Mouse (Mus musculus): ENCODE results near the gene Lrrc71. TPM values are rescaled to one million over a fixed set of nuclear protein-coding genes. Genes with fewer than 3 reads are reported as not detected.

Gene Lrrc71
- total and polyA plus RNA-seq, 2 experiments from 2014 or later = 1.6 to 2.2 TPM

DNA sequence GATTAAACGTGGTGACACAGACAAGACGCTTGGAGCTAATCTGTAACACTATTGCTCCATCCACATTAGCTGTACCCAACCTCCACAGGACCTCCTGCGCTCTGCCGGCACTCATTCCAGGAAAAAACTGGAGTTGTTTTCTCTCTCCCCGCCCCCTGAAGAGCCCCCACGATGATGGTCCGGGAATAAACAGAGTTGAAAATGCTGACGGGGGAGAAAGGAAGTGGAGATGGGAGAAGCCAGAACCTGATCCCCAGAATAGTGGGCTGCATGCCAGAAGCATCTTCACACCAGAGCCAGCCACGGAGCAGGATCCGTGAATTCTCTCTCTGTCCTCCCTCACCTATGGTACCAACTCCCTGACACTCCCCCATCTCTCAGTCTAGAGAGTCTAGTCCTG is 16.1 kb upstream of the Lrrc71 start:
- no peak overlapping the region for H3K4me3 ChIP-seq (ENCODE audit: low read depth, low read length)
- H3K9ac ChIP-seq = no peak overlapping the region
- no peaks in the 10 kb centered on the region for H3K36me3 ChIP-seq (ENCODE audit: insufficient read depth)
- DNase-seq = no peak
- H3K9me3 ChIP-seq (ENCODE audit: low read length) = no peaks in the 10 kb centered on the region
- H3K4me1 ChIP-seq (ENCODE audit: insufficient read depth) = no peaks in the 10 kb centered on the region
- 42% methylated on average over 10 of the region's 10 CpGs for WGBS
- no peak overlapping the region for H3K27ac ChIP-seq (ENCODE audit: low read depth, low read length)
- 0 out of 2 replicates have a peak overlapping the region, but pooled peaks have one; percentile 3 for H3K4me2 ChIP-seq (ENCODE audit: low read depth)
- no peak for ATAC-seq
- peaks cover 9% of the 10 kb centered on the region; the same call in 1 of the 2 replicates for H3K27me3 ChIP-seq (ENCODE audit: insufficient read depth, low read length)
- TF ChIP-seq CTCF (IDR thresholded peaks at IDR 0.05; ENCODE audit: low read depth) = no peak

DNA sequence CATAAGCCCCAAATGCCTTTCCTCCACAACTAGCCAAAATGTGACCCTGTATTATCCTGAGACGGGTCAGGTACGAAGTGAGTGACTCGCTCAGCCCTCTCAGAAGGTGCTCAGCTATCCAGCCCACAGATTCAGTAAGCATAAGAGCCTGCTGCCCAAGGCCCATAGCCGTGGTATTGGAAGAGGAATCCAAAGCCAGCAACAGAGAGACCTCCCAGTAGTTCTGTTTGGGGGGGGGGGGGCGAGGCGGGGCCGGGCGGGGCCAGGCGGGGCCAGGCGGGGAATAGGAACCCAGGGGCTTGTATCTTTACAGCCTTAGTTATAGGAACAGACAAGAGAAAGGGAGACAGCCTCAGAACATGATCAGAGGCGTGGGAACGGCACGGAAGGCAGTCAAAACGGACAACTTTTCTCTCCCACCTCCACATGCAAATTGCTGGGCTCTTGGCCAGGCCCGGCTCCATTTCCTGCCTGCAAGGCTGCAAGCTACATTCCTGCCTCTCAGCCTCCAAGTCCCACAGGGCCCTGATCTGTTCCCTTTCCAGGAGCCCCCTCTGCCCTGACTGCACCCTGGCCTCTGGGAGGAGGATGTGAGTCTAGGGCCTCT is 15.4 kb upstream of the Lrrc71 start:
- no peaks in the 10 kb centered on the region for H3K4me1 ChIP-seq (ENCODE audit: insufficient read depth)
- 21% methylated on average over 15 of the region's 15 CpGs for WGBS
- DNase-seq (no peak), ATAC-seq (peak; percentile 49; the same call in 1 of the 2 replicates)
- no peak overlapping the region for H3K4me3 ChIP-seq (ENCODE audit: low read depth, low read length)
- no peaks in the 10 kb centered on the region for H3K36me3 ChIP-seq (ENCODE audit: insufficient read depth)
- H3K27ac ChIP-seq (ENCODE audit: low read depth, low read length) = 0 out of 2 replicates have a peak overlapping the region, but pooled peaks have one; percentile 29
- no peaks in the 10 kb centered on the region for H3K9me3 ChIP-seq (ENCODE audit: low read length)
- TF ChIP-seq CTCF (IDR thresholded peaks at IDR 0.05; ENCODE audit: low read depth) = no peak
- H3K27me3 ChIP-seq (ENCODE audit: insufficient read depth, low read length) = 0 out of 2 replicates have a peak, but pooled peaks cover 1% of the 10 kb centered on the region
- no peak overlapping the region for H3K4me2 ChIP-seq (ENCODE audit: low read depth)
- no peak overlapping the region for H3K9ac ChIP-seq

DNA sequence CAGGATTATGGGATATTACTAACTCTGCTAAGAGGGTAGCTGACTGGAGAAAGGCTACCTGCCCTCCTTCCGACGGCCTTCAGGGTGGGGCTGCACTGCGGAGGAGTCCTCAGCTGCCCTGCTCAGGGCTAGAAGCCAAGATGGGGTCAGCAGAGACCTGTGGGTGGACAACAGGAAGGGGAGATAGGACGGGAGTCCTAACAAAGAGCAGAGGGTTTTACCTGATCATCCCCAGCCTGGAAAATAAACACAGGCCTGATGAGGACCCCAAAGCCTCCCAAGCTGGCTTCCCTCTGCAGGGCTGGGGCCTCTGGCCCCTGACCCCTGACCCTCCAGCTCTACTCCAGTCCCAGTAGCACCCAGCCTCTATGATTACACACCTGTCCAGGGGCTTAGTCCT is 14.8 kb upstream of the Lrrc71 start:
- TF ChIP-seq CTCF (IDR thresholded peaks at IDR 0.05; ENCODE audit: low read depth) = no peak
- no peaks in the 10 kb centered on the region for H3K4me1 ChIP-seq (ENCODE audit: insufficient read depth)
- DNase-seq = no peak
- 0 out of 2 replicates have a peak overlapping the region, but pooled peaks have one; percentile 29 for H3K27ac ChIP-seq (ENCODE audit: low read depth, low read length)
- WGBS = 61% methylated on average over 4 of the region's 4 CpGs
- H3K27me3 ChIP-seq (ENCODE audit: insufficient read depth, low read length) = no peaks in the 10 kb centered on the region
- H3K9ac ChIP-seq = no peak overlapping the region
- H3K36me3 ChIP-seq (ENCODE audit: insufficient read depth) = no peaks in the 10 kb centered on the region
- no peak for ATAC-seq
- H3K4me2 ChIP-seq (ENCODE audit: low read depth) = no peak overlapping the region
- no peaks in the 10 kb centered on the region for H3K9me3 ChIP-seq (ENCODE audit: low read length)
- H3K4me3 ChIP-seq (ENCODE audit: low read depth, low read length) = no peak overlapping the region

DNA sequence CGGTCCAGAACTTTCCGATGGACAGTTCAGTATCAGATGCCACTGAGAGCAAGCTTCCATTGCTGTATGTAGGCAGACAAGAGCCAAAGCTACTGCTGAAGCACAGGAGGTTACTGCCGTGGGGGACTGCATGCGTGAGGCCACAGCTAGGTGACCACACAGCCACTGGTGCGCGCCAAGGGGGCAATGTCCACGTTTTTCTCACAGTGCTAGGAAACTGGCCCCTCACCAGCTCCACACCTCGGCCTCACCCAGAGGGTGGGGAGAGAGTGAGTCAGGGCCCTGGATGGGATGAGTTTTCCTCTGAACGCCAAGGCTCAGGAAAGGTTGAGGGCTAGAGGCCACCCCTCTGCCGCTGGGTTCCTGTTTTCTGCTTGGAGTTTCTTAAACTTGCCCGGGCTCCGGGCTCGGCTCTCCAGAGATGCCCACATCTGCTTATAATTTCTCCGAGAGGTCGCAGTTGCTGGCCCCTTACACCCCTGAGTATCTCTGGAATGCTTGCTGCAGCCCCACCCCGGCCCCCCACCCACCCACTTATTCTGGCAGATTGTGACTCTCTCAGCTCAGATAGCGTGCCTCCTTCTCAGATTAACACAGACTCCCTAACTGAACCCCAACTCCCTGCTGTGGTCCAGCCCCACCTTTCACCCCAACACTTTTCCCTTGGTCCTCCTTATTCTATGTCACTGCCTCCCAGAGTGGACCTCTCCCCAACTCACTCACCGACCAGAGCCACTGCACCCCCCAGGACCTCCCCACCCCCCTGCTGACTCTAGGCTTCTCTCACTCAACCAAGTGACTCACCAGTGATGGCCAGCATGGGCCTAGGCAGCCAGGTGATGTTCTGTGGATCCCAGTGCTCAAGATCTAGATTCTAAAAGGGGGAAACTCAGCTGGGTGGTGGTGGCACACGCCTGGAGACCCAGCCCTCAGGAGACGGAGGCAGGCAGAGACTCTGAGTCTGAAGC is 13.3 kb upstream of the Lrrc71 start:
- no peak for TF ChIP-seq CTCF (IDR thresholded peaks at IDR 0.05; ENCODE audit: low read depth)
- Histone ChIP-seq H3K4me3 (ENCODE audit: low read depth, low read length) (no peak overlapping the region), H3K27me3 (ENCODE audit: insufficient read depth, low read length) (no peaks in the 10 kb centered on the region), H3K4me2 (ENCODE audit: low read depth) (no peak overlapping the region), H3K36me3 (ENCODE audit: insufficient read depth) (no peaks in the 10 kb centered on the region), H3K9ac (no peak overlapping the region), H3K27ac (ENCODE audit: low read depth, low read length) (no peak overlapping the region), H3K9me3 (ENCODE audit: low read length) (no peaks in the 10 kb centered on the region), H3K4me1 (ENCODE audit: insufficient read depth) (no peaks in the 10 kb centered on the region)
- DNase-seq = no peak
- WGBS = 78% methylated on average over 20 of the region's 20 CpGs
- ATAC-seq = no peak

DNA sequence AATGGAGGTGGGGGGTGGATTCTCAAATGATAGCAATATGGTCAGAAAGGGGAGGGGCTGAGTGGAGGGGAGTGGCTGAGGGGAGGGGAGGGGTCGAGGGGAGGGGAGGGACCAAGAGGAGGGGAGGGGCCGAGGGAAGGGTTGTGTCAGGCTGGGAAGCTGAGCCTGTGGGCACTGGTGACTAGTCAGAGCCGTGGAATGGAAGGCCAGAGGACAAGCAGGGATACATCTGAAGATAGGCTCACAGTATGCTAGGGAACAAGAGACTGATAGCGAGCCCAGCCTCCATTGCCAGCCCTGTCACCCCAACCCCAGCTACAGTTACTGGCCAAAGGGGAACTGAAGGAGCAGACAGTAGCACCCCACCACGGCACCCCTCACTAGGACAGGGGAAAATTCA is 10.2 kb upstream of the Lrrc71 start:
- H3K4me2 ChIP-seq (ENCODE audit: low read depth) = no peak overlapping the region
- ATAC-seq = no peak
- no peak overlapping the region for H3K9ac ChIP-seq
- H3K9me3 ChIP-seq (ENCODE audit: low read length) = no peaks in the 10 kb centered on the region
- no peaks in the 10 kb centered on the region for H3K36me3 ChIP-seq (ENCODE audit: insufficient read depth)
- DNase-seq = no peak
- no peaks in the 10 kb centered on the region; the same call in 1 of the 2 replicates for H3K27me3 ChIP-seq (ENCODE audit: insufficient read depth, low read length)
- H3K4me3 ChIP-seq (ENCODE audit: low read depth, low read length) = no peak overlapping the region
- no peak for TF ChIP-seq CTCF (IDR thresholded peaks at IDR 0.05; ENCODE audit: low read depth)
- H3K27ac ChIP-seq (ENCODE audit: low read depth, low read length) = no peak overlapping the region
- 0 out of 2 replicates have a peak, but pooled peaks cover 6% of the 10 kb centered on the region for H3K4me1 ChIP-seq (ENCODE audit: insufficient read depth)
- 66% methylated on average over 4 of the region's 5 CpGs for whole genome bisulfite sequencing

DNA sequence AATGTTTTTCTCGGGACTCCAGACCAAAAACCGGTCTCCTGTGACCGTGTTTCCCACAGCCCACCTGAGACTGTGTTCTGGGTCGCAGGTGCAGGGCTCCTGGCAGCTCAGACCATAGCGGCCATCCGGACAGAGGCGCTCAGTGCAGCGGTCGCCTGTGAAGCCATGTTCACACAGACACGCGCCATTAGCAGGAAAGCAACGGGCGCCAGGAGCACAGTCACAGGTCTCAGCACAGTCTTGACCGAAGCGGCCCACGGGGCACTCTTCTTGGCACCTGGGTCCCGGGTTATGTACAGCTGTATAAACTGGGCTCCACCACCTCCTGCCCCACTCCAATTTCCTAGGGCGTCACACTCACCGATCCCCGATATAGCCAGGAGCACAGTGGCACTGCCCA is 8.1 kb upstream of the Lrrc71 start:
- TF ChIP-seq CTCF (IDR thresholded peaks at IDR 0.05; ENCODE audit: low read depth) = no peak
- DNase-seq (no peak), ATAC-seq (peak; percentile 16)
- H3K36me3 ChIP-seq (ENCODE audit: insufficient read depth) = no peaks in the 10 kb centered on the region
- WGBS = 51% methylated on average over 20 of the region's 20 CpGs
- no peaks in the 10 kb centered on the region for H3K9me3 ChIP-seq (ENCODE audit: low read length)
- H3K27me3 ChIP-seq (ENCODE audit: insufficient read depth, low read length) = no peaks in the 10 kb centered on the region; the same call in 1 of the 2 replicates
- H3K9ac ChIP-seq = peak overlapping the region; percentile 35
- H3K27ac ChIP-seq (ENCODE audit: low read depth, low read length) = no peak overlapping the region
- peak overlapping the region; percentile 32 for H3K4me3 ChIP-seq (ENCODE audit: low read depth, low read length)
- H3K4me2 ChIP-seq (ENCODE audit: low read depth) = peak overlapping the region; percentile 58
- 0 out of 2 replicates have a peak, but pooled peaks cover 6% of the 10 kb centered on the region for H3K4me1 ChIP-seq (ENCODE audit: insufficient read depth)
